ENCODE assay signal across 23 mouse cellular contexts in genomic region chr13:73631837-73632236, GRCm38 (mm10). TPM values are rescaled to one million over a fixed set of nuclear protein-coding genes. Genes with fewer than 3 reads are reported as not detected.
"Had no signal": no experiment of that assay in that cellular context is flagged by ENCODE, and none has a peak within 500 bp of the region (broad histone marks: within the 10 kb centered on the region; RNA-seq: fewer than 3 reads in every experiment).

No protein-coding gene starts in this region.

- DNase-seq: kidney, adult 9 months; kidney, postnatal 14 days; kidney, postnatal 4 days; layer of hippocampus, adult 9-11 months; layer of hippocampus, postnatal 36 days; liver, postnatal 0 days; lung, embryonic 14.5 days; thymus, adult 18-20 months; thymus, postnatal 36 days had no signal

- H3K9me3 ChIP-seq: limb, embryonic 10.5 days; limb, embryonic 13.5 days; midbrain, embryonic 12.5 days had no signal

- ATAC-seq: liver, postnatal 0 days; lung, postnatal 0 days; midbrain, embryonic 16.5 days had no signal

- H3K9ac ChIP-seq: limb, embryonic 13.5 days; liver, embryonic 14.5 days; liver, postnatal 0 days; lung, embryonic 14.5 days; midbrain, embryonic 12.5 days had no signal

- H3K27ac ChIP-seq: limb, embryonic 10.5 days; limb, embryonic 13.5 days; liver, embryonic 14.5 days; macrophage; midbrain, embryonic 12.5 days had no signal

- H3K27me3 ChIP-seq: limb, embryonic 13.5 days; midbrain, embryonic 12.5 days had no signal

- H3K4me3 ChIP-seq: limb, embryonic 10.5 days; limb, embryonic 13.5 days; midbrain, embryonic 12.5 days had no signal

- H3K4me2 ChIP-seq: limb, embryonic 13.5 days; liver, embryonic 11.5 days; lung, embryonic 14.5 days; midbrain, embryonic 12.5 days had no signal

RNA-seq across cellular contexts. Expression of gene Tert, which starts 5.1 kb away (rescaled TPM):
- polyA plus RNA-seq: macrophage had no signal

RNA-seq across cellular contexts. Expression of gene Slc6a18, which starts 46.0 kb away (rescaled TPM):
- total RNA-seq: layer of hippocampus, adult 18-20 months; layer of hippocampus, postnatal 36 days; left cerebral cortex, postnatal 25 days; megakaryocyte, adult 5-6 weeks had no signal
- polyA plus RNA-seq: limb, embryonic 10.5 days; limb, embryonic 13.5 days; liver, embryonic 11.5 days; liver, embryonic 14.5 days; liver, postnatal 0 days; lung, embryonic 14.5 days; lung, postnatal 0 days; macrophage; midbrain, embryonic 12.5 days; midbrain, embryonic 16.5 days; neural tube, embryonic 11.5 days; neural tube, embryonic 14.5 days; stomach, embryonic 16.5 days had no signal
